Mouse (Mus musculus): ENCODE data around the gene Tbc1d10c.
"Not testable (repeated sequence)": the region's sequence is repeated elsewhere in the genome, so short reads cannot be mapped to it uniquely, and the experiment has no call there.

Gene Tbc1d10c

DNA sequence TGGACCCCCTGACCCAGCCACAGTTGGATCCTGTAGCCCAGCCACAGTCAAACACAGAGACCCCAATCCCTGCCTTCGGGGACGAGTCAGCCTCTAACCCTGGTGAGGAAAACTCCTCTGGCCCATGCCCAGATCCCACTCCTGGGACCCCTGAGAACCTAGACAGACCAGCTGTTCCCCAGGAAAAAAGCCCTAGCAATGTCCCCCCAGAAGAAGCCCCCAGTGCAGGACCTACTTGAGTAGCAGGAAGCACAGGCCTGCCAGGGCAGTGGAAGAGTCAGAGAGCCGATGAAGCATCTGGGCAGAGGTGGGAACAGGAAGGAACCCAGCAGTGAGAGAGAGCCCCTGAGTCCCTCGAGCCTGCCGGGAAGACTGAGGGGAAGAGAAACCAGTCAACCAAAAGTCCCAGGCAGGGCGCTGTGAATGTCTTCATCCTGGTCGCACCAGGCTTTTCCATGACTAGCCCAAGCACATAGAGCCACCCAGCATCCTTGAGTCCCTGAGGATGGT, 47.3 kb downstream of the Tbc1d10c start, which contains the start of gene Cabp4:
TSS of gene Cabp4 (minus strand) at position 275 of the 510 bp plus-strand sequence.
- DNase-seq (ENCODE audit: low spot score): no peak

DNA sequence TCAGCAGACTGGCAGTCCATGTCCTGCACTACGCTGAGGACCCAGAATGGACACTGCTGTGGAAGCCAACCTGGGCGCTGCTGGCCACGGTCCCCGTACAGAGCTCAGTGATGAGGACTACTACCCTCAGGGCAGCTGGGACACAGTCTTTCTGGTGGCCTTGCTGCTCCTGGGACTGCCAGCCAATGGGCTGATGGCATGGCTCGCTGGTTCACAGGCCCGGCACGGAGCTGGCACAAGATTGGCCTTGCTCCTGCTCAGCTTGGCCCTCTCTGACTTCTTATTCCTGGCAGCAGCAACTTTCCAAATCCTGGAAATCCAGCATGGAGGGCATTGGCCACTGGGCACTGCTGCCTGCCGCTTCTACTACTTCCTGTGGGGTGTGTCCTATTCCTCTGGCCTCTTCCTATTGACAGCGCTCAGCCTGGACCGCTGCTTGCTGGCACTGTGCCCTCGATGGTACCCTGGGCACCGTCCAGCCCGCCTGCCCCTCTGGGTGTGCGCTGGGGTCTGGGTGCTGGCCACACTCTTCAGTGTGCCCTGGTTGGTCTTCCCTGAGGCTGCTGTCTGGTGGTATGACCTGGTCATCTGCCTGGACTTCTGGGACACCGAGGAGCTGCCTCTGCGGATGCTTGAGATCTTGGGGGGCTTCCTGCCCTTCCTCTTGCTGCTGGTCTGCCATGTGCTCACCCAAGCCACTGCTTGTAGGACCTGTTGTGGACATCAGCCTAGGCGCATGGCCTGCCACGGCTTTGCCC, 48.5 kb downstream of the Tbc1d10c start:
- no peak for DNase-seq (ENCODE audit: low spot score)

DNA sequence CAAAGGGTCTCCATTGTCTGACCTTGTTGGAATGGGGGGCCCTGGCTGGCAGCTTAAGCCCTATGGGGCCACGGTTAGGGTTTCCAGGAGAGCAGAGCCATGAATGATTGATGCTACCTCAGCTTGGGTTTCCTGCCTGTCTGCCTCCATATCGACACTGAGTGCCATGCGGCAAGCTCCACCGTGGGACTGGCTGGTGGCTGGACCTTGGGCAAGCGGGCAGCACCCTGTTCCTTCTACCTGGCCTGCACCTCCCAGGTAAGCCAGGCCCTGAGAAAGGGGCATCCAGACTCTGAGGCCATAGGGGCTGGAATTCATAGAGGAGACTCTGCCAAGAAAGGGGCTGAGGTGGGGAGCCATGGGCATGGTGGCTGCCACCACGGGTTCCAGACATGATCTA, 50.9 kb downstream of the Tbc1d10c start:
- no peak for DNase-seq (ENCODE audit: low spot score)

DNA sequence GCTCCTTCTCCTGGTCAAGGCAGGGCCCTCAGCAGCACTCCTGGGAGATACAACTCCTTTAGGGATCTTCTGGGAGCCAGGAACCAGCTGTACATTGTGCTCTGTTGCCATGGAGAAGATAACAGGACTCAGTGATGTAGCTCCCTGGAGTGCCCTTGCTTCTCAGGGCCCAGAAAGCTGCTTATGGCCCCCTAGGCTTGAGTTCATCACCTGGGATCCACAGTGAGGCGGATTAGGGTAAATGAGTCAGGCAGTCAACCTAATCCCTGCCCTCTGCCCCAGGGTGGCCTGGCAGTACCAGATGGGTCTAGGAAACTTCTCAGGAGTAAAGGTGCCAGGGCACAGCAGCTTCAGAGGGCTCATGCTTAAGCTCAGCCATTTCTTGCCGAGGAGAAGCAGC, 51.6 kb downstream of the Tbc1d10c start, which contains the start of gene Gpr152:
TSS of gene Gpr152 (plus strand) at position 342 of the 400 bp plus-strand sequence.
- no peak for DNase-seq (ENCODE audit: low spot score)

DNA sequence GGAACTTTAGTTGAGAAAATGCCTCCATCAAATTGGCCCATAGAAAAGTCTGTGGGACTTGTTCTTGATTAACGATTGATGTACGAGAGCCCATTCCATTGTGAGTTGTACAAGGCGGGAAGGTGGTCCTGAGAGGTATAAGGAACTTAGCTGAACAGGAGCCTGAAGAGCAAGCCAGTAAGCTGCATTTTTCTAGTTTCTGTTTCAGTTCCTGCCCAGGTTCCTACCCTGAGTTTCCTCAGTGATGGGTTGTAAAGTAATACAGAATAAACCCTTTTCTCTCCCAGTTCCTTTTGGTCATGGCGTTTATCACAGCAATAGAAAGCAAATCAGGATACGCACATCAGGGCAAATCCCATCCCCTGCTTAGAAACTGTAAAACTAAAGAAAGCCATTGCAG, 53.2 kb downstream of the Tbc1d10c start:
- DNase-seq (ENCODE audit: low spot score): no peak

DNA sequence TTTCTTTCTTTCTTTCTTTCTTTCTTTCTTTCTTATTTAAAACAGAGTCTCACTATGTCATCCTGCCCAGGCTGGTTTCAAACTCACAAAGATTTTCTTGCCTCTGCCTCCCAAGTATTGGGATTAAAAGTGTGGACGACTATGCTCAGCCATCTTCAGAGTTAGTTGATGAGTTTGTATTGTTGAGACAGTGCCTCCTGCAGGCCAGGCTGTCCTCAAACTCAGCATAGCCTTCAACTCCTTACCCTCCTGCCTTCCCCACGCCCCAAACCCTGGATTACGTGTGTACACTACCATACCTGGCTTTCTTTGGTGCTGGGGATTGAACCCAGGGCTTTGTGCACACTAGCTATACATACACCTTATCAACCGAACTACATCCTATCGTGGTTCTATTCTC, 54.6 kb downstream of the Tbc1d10c start:
- no peak for DNase-seq (ENCODE audit: low spot score)

DNA sequence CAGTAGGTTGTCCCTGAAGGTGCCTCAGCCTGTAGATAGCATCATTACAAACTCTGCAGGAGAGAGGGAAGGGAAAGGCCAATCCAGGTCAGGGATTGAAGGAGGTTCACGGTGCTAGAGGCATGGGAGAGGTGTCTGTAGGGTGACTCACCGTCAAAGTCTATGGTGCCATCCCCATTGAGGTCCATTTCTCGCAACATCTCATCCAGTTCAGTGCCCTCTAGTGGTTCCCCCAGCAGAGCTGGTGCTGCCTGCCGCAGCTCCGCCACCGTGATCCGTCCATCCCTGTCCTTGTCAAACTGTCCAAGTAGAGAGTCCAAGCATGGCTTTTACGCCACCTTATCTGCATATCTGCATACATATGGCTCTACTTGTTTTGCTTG, 55.1 kb downstream of the Tbc1d10c start:
- DNase-seq (ENCODE audit: low spot score): not testable (repeated sequence)

DNA sequence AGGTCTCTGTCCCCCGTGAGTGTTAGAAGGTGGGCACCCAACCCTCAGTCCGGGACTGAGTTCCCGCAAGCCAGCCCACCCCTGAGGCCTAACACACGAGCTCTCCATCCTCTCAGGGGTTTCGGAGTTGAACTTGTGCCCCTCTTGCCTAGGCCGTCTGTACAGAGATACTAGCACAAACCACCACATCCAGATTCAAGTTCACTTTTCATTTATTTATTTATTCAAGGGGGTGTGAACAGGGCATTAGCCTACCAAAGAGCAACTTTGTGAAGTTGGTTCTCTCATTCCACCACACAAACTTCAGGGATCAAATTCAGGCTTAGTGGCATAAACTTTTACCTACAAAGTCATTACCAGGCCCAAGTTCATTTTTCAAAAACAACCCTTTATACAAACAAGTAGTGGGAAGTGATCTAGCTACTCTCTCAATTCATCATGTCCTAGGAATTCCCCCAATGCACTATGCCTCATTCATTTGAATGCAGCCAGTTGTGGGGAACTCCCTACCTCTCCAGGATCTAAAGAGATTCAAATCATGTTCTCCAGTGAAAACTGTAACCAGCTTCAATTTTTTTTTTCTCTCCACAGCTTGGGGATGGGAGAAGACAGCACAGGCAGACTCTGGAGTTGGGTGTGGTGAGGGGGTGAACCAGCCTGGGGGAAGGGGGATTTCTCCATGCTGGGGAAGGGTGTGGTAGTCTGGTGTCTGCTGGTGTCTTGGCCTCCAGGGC, 55.7 kb downstream of the Tbc1d10c start:
- DNase-seq (ENCODE audit: low spot score): not testable (repeated sequence)

DNA sequence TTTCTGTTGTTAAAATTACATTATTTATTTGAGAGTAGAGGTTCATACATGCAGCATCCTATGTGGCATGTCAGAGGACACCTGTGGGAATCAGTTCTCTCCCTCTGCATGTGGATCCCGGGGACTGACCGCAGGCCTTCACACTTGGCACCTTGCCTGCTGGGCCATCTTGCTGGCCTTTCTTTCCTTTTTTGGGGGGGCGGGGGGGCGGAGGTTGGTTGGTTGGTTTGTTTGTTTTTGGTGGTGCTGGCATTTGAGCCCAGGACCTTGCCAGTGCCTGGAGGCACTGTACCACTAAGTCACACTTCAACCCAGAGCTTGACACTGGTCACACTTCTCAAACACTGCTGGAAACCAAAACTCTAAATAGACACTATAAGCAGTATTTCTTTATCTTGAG, 56.7 kb downstream of the Tbc1d10c start:
- DNase-seq (ENCODE audit: low spot score): no peak

Data from ovary, postnatal 36 days (tissue).